Mouse (Mus musculus) small intestine, adult 2 months (tissue): Measurements from ENCODE around the gene Megf6.

Experiments used
- CTCF ChIP-seq: fragments of 200-500 bp; IDR thresholded peaks from 2 replicates; pipeline ENCODE4 v1.5.1; 2012; ENCODE audit warnings: low read depth, mild to moderate bottlenecking, control low read depth, inconsistent platforms, low read length, moderate library complexity, mixed read lengths; ENCODE audit not compliant: insufficient replicate concordance, insufficient read length; ENCODE audit errors: extremely low read depth
- POLR2A ChIP-seq: fragments of 200-500 bp; IDR thresholded peaks from 2 replicates; pipeline ENCODE4 v1.6.1; 2012; ENCODE audit warnings: low read depth, mild to moderate bottlenecking, control low read depth, inconsistent platforms, low read length, moderate library complexity

- no peak for TF ChIP-seq POLR2A
- TF ChIP-seq CTCF = no peak
These were observed 27.9 kb downstream of the Megf6 start for GRCm38 (mm10) chr4:154198377-154198961.
